Mouse (Mus musculus): ENCODE measurements around the gene Tceal5. TPM values are rescaled to one million over a fixed set of nuclear protein-coding genes. Genes with fewer than 3 reads are reported as not detected.
A peak's percentile ranks its signal among the peaks of the same experiment; 100 is the strongest.

Tceal5 gene
- polyA plus RNA-seq, 1 experiment from 2014 or later, result 1.2 TPM

- Histone ChIP-seq H3K36me3 (ENCODE audit: control insufficient read depth, insufficient read depth, low read length) (no peaks in the 10 kb centered on the region), H3K27ac (ENCODE audit: low read depth, low read length) (no peak overlapping the region), H3K9ac (ENCODE audit: low read length) (no peak overlapping the region), H3K27me3 (ENCODE audit: control insufficient read depth, insufficient read depth, low read length) (no peaks in the 10 kb centered on the region), H3K4me2 (ENCODE audit: low read depth, low read length, severe bottlenecking) (no peak overlapping the region), H3K9me3 (ENCODE audit: control insufficient read depth, low read length) (no peaks in the 10 kb centered on the region; the same call in 1 of the 2 replicates), H3K4me3 (ENCODE audit: low read depth, low read length) (no peak overlapping the region), H3K4me1 (replicated peaks; ENCODE audit: control insufficient read depth, insufficient read depth, low read length) (no peaks in the 10 kb centered on the region)
- 73% methylated on average over 16 of the region's 16 CpGs for WGBS
- DNase-seq (ENCODE audit: low spot score), result no peak
- ATAC-seq (replicated peaks; ENCODE audit: low FRiP score), result no peak
These were observed 8.3 kb downstream of the Tceal5 start for GRCm38 (mm10) chrX:136195193-136195944.

GRCm38 (mm10) chrX:136183107-136183506 lies 20.6 kb downstream of the Tceal5 start:
- Histone ChIP-seq H3K9ac (ENCODE audit: low read length) (no peak overlapping the region), H3K27ac (ENCODE audit: low read depth, low read length) (no peak overlapping the region), H3K36me3 (ENCODE audit: control insufficient read depth, insufficient read depth, low read length) (no peaks in the 10 kb centered on the region), H3K27me3 (ENCODE audit: control insufficient read depth, insufficient read depth, low read length) (peaks cover 2% of the 10 kb centered on the region; the same call in 1 of the 2 replicates), H3K9me3 (ENCODE audit: control insufficient read depth, low read length) (no peaks in the 10 kb centered on the region), H3K4me3 (ENCODE audit: low read depth, low read length) (no peak overlapping the region), H3K4me1 (replicated peaks; ENCODE audit: control insufficient read depth, insufficient read depth, low read length) (no peaks in the 10 kb centered on the region), H3K4me2 (ENCODE audit: low read depth, low read length, severe bottlenecking) (no peak overlapping the region)
- WGBS, result 91% methylated on average over 1 of the region's 1 CpGs
- no peak for ATAC-seq (replicated peaks; ENCODE audit: low FRiP score)
- no peak for DNase-seq (ENCODE audit: low spot score)

GRCm38 (mm10) chrX:136180897-136181553 lies 22.7 kb downstream of the Tceal5 start:
- Histone ChIP-seq H3K9ac (ENCODE audit: low read length) (no peak overlapping the region), H3K27ac (ENCODE audit: low read depth, low read length) (no peak overlapping the region), H3K4me3 (ENCODE audit: low read depth, low read length) (no peak overlapping the region), H3K36me3 (ENCODE audit: control insufficient read depth, insufficient read depth, low read length) (no peaks in the 10 kb centered on the region), H3K4me1 (replicated peaks; ENCODE audit: control insufficient read depth, insufficient read depth, low read length) (no peaks in the 10 kb centered on the region), H3K4me2 (ENCODE audit: low read depth, low read length, severe bottlenecking) (no peak overlapping the region), H3K9me3 (ENCODE audit: control insufficient read depth, low read length) (no peaks in the 10 kb centered on the region), H3K27me3 (ENCODE audit: control insufficient read depth, insufficient read depth, low read length) (peaks cover 2% of the 10 kb centered on the region; the same call in 1 of the 2 replicates)
- DNase-seq (ENCODE audit: low spot score) (no peak), ATAC-seq (replicated peaks; ENCODE audit: low FRiP score) (peak; percentile 61; the same call in 1 of the 2 replicates)
- 28% methylated on average over 11 of the region's 11 CpGs for WGBS

- H3K9ac ChIP-seq (ENCODE audit: low read length), result peak overlapping the region; percentile 1; the same call in 1 of the 2 replicates
- no peaks in the 10 kb centered on the region for H3K27me3 ChIP-seq (ENCODE audit: control insufficient read depth, insufficient read depth, low read length)
- H3K4me3 ChIP-seq (ENCODE audit: low read depth, low read length), result peak overlapping the region; percentile 49
- DNase-seq (ENCODE audit: low spot score), result no peak
- ATAC-seq (replicated peaks; ENCODE audit: low FRiP score), result no peak
- H3K9me3 ChIP-seq (ENCODE audit: control insufficient read depth, low read length), result no peaks in the 10 kb centered on the region
- WGBS, result 13% methylated on average over 10 of the region's 10 CpGs
- H3K4me1 ChIP-seq (replicated peaks; ENCODE audit: control insufficient read depth, insufficient read depth, low read length), result no peaks in the 10 kb centered on the region
- H3K27ac ChIP-seq (ENCODE audit: low read depth, low read length), result no peak overlapping the region
- peak overlapping the region; percentile 48 for H3K4me2 ChIP-seq (ENCODE audit: low read depth, low read length, severe bottlenecking)
- H3K36me3 ChIP-seq (ENCODE audit: control insufficient read depth, insufficient read depth, low read length), result no peaks in the 10 kb centered on the region
These were observed 30.9 kb downstream of the Tceal5 start for GRCm38 (mm10) chrX:136172786-136173185.

- peak; percentile 81 for DNase-seq (ENCODE audit: low spot score)
- peak within 1 kb of the TSS; percentile 59; the same call in 1 of the 2 replicates for H3K27ac ChIP-seq (ENCODE audit: low read depth, low read length)
- H3K36me3 ChIP-seq (ENCODE audit: control insufficient read depth, insufficient read depth, low read length), result no peaks in the 10 kb centered on the region
- WGBS, result 20% methylated on average over 10 of the region's 10 CpGs
- H3K27me3 ChIP-seq (ENCODE audit: control insufficient read depth, insufficient read depth, low read length), result no peaks in the 10 kb centered on the region
- H3K4me2 ChIP-seq (ENCODE audit: low read depth, low read length, severe bottlenecking), result peak within 1 kb of the TSS; percentile 48
- ATAC-seq (replicated peaks; ENCODE audit: low FRiP score), result peak; percentile 96
- H3K9me3 ChIP-seq (ENCODE audit: control insufficient read depth, low read length), result no peaks in the 10 kb centered on the region
- peak within 1 kb of the TSS; percentile 67 for H3K9ac ChIP-seq (ENCODE audit: low read length)
- peak within 1 kb of the TSS; percentile 49 for H3K4me3 ChIP-seq (ENCODE audit: low read depth, low read length)
- no peaks in the 10 kb centered on the region for H3K4me1 ChIP-seq (replicated peaks; ENCODE audit: control insufficient read depth, insufficient read depth, low read length)
These were observed 31.5 kb downstream of the Tceal5 start, which contains the start of gene Tceal8 for GRCm38 (mm10) chrX:136172118-136172551. Gene Tceal8 (minus strand): TSS chrX:136172342.

GRCm38 (mm10) chrX:136171189-136172117 lies 32.2 kb downstream of the Tceal5 start:
- peak; percentile 75 for ATAC-seq (replicated peaks; ENCODE audit: low FRiP score)
- peak; percentile 78 for DNase-seq (ENCODE audit: low spot score)
- Histone ChIP-seq H3K27ac (ENCODE audit: low read depth, low read length) (peak overlapping the region; percentile 59; the same call in 1 of the 2 replicates), H3K36me3 (ENCODE audit: control insufficient read depth, insufficient read depth, low read length) (no peaks in the 10 kb centered on the region), H3K4me1 (replicated peaks; ENCODE audit: control insufficient read depth, insufficient read depth, low read length) (no peaks in the 10 kb centered on the region), H3K9ac (ENCODE audit: low read length) (peak overlapping the region; percentile 67), H3K9me3 (ENCODE audit: control insufficient read depth, low read length) (no peaks in the 10 kb centered on the region), H3K4me3 (ENCODE audit: low read depth, low read length) (peak overlapping the region; percentile 49), H3K27me3 (ENCODE audit: control insufficient read depth, insufficient read depth, low read length) (no peaks in the 10 kb centered on the region), H3K4me2 (ENCODE audit: low read depth, low read length, severe bottlenecking) (peak overlapping the region; percentile 48)
- 15% methylated on average over 24 of the region's 24 CpGs for WGBS

GRCm38 (mm10) chrX:136170625-136171024 lies 33.1 kb downstream of the Tceal5 start:
- 69% methylated on average over 10 of the region's 10 CpGs for WGBS
- H3K27me3 ChIP-seq (ENCODE audit: control insufficient read depth, insufficient read depth, low read length), result no peaks in the 10 kb centered on the region
- DNase-seq (ENCODE audit: low spot score) (no peak), ATAC-seq (replicated peaks; ENCODE audit: low FRiP score) (no peak)
- H3K9ac ChIP-seq (ENCODE audit: low read length), result no peak overlapping the region
- H3K4me1 ChIP-seq (replicated peaks; ENCODE audit: control insufficient read depth, insufficient read depth, low read length), result no peaks in the 10 kb centered on the region
- H3K4me2 ChIP-seq (ENCODE audit: low read depth, low read length, severe bottlenecking), result peak overlapping the region; percentile 48
- peak overlapping the region; percentile 49 for H3K4me3 ChIP-seq (ENCODE audit: low read depth, low read length)
- no peak overlapping the region for H3K27ac ChIP-seq (ENCODE audit: low read depth, low read length)
- no peaks in the 10 kb centered on the region for H3K9me3 ChIP-seq (ENCODE audit: control insufficient read depth, low read length)
- no peaks in the 10 kb centered on the region for H3K36me3 ChIP-seq (ENCODE audit: control insufficient read depth, insufficient read depth, low read length)
